In the genomic region with DNA sequence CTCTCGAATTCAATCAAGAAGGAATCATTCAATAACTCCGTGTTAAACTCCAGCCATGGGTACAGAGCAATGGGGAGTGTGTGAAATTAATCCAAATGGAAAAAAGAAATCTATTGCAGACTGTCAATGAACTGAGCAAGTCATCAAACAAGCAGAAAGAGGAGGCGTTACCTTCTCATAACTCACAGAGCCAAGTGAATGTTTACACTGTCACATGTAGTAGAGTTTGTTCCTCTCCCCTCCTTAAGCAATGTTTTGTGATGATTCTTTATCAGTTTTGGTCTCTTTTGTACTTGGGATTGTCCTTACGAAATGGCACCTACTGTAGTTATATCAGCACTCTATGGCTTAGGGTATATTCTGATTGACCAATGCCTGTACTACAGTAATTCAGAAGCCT, we compare ENCODE assay signal across 16 mouse cellular contexts.
"Had no signal": no experiment of that assay in that cellular context is flagged by ENCODE, and none has a peak within 500 bp of the region (broad histone marks: within the 10 kb centered on the region; RNA-seq: fewer than 3 reads in every experiment).

No protein-coding gene starts in this region.

- H3K4me3 ChIP-seq: limb, embryonic 12.5 days; limb, embryonic 15.5 days; liver, embryonic 15.5 days; midbrain, embryonic 12.5 days; midbrain, embryonic 15.5 days; neural tube, embryonic 13.5 days had no signal

- H3K4me1 ChIP-seq: limb, embryonic 15.5 days; liver, embryonic 15.5 days; midbrain, embryonic 15.5 days had no signal

- H3K9me3 ChIP-seq: limb, embryonic 12.5 days; limb, embryonic 15.5 days; liver, embryonic 15.5 days; midbrain, embryonic 12.5 days; midbrain, embryonic 15.5 days; neural tube, embryonic 13.5 days had no signal

- H3K27ac ChIP-seq: limb, embryonic 12.5 days; limb, embryonic 15.5 days; liver, embryonic 15.5 days; macrophage; midbrain, embryonic 12.5 days; midbrain, embryonic 15.5 days; neural tube, embryonic 13.5 days; stomach, postnatal 0 days had no signal

- H3K27me3 ChIP-seq: limb, embryonic 15.5 days; liver, embryonic 15.5 days; midbrain, embryonic 12.5 days; midbrain, embryonic 15.5 days; neural tube, embryonic 13.5 days had no signal

- H3K4me2 ChIP-seq: limb, embryonic 12.5 days; limb, embryonic 15.5 days; liver, embryonic 15.5 days; lung, embryonic 14.5 days; midbrain, embryonic 12.5 days; midbrain, embryonic 15.5 days; neural tube, embryonic 13.5 days had no signal

- H3K9ac ChIP-seq: limb, embryonic 12.5 days; limb, embryonic 15.5 days; liver, embryonic 15.5 days; lung, embryonic 14.5 days; midbrain, embryonic 12.5 days; midbrain, embryonic 15.5 days; neural tube, embryonic 13.5 days had no signal

- H3K36me3 ChIP-seq: limb, embryonic 12.5 days; limb, embryonic 15.5 days; liver, embryonic 15.5 days; midbrain, embryonic 12.5 days; midbrain, embryonic 15.5 days; neural tube, embryonic 13.5 days had no signal

- DNase-seq: kidney, adult 18-20 months; kidney, adult 9 months; kidney, postnatal 14 days; right cerebral cortex, postnatal 4 days; thymus, adult 2 months; thymus, postnatal 25 days had no signal

- ATAC-seq: lung, postnatal 0 days had no signal
